Comparison of ENCODE assay signal across 11 mouse cellular contexts in genomic region chr13:35815782-35816368, GRCm38 (mm10).
A peak's percentile ranks its signal among the peaks of the same experiment; 100 is the strongest.
DNase-seq lines count a peak whose midpoint lies in the region; ATAC-seq and TF ChIP-seq lines count a peak whose summit lies in the region.
"Had no signal": no experiment of that assay in that cellular context is flagged by ENCODE, and none has a peak within 500 bp of the region (broad histone marks: within the 10 kb centered on the region; RNA-seq: fewer than 3 reads in every experiment).

No protein-coding gene starts in this region.

- peaks cover 0 to 34% of the 10 kb centered on the region in 2 experiments for H3K36me3 ChIP-seq in CH12.LX (replicated peaks in 1 of 2; ENCODE audit: control insufficient read depth in 1 of 2, insufficient read depth in 1 of 2, low read length in 1 of 2)
- H3K36me3 ChIP-seq in heart, embryonic 13.5 days: peaks cover 43% of the 10 kb centered on the region
- peaks cover 42% of the 10 kb centered on the region for H3K36me3 ChIP-seq in limb, embryonic 13.5 days
- H3K36me3 ChIP-seq in forebrain, embryonic 16.5 days (ENCODE audit: control insufficient read depth, insufficient read depth): no peaks in the 10 kb centered on the region
- H3K36me3 ChIP-seq in forebrain, embryonic 14.5 days (ENCODE audit: control insufficient read depth, insufficient read depth, low read length): 0 out of 2 replicates have a peak, but pooled peaks cover 4% of the 10 kb centered on the region
- no peaks in the 10 kb centered on the region for H3K36me3 ChIP-seq in midbrain, embryonic 16.5 days (ENCODE audit: control insufficient read depth, insufficient read depth, low read length)

- no peak for ATAC-seq in heart, embryonic 13.5 days (ENCODE audit: extremely low read depth, insufficient number of reproducible peaks, low FRiP score, low TSS enrichment)
- peak; percentile 35 for ATAC-seq in limb, embryonic 13.5 days (ENCODE audit: low FRiP score, low read depth)
- no peak for ATAC-seq in forebrain, embryonic 16.5 days
- ATAC-seq in forebrain, embryonic 14.5 days: no peak
- no peak for ATAC-seq in midbrain, embryonic 16.5 days
- ATAC-seq: hindbrain, embryonic 16.5 days had no signal

- no peak for TF ChIP-seq RAD21 in CH12.LX (IDR thresholded peaks at IDR 0.05; ENCODE audit: low read depth, low read length)

- H3K9me3 ChIP-seq in CH12.LX (replicated peaks; ENCODE audit: low read length): no peaks in the 10 kb centered on the region
- H3K9me3 ChIP-seq in heart, embryonic 13.5 days: no peaks in the 10 kb centered on the region
- H3K9me3 ChIP-seq in limb, embryonic 13.5 days: no peaks in the 10 kb centered on the region
- no peaks in the 10 kb centered on the region for H3K9me3 ChIP-seq in forebrain, embryonic 16.5 days (ENCODE audit: control insufficient read depth, low read length)
- H3K9me3 ChIP-seq in forebrain, embryonic 14.5 days (replicated peaks; ENCODE audit: control insufficient read depth, low read length): no peaks in the 10 kb centered on the region
- no peaks in the 10 kb centered on the region for H3K9me3 ChIP-seq in midbrain, embryonic 16.5 days (replicated peaks; ENCODE audit: control insufficient read depth, low read length, poor library complexity, severe bottlenecking)
- H3K9me3 ChIP-seq: embryonic facial prominence, embryonic 12.5 days; lung, embryonic 15.5 days had no signal

- no peak for TF ChIP-seq EP300 in CH12.LX (IDR thresholded peaks at IDR 0.05; ENCODE audit: low read length)

- in situ Hi-C loops in CH12.LX (cut with MboI; ENCODE audit: low pct_ligation_motif_present, low pct_unique_long_range_greater_than_20kb, low sequenced_read_pairs): no loop called here

- H3K27ac ChIP-seq in CH12.LX (ENCODE audit: insufficient read depth, low read depth): peak overlapping the region; percentile 79
- peak overlapping the region; percentile 63 for H3K27ac ChIP-seq in heart, embryonic 13.5 days (replicated peaks)
- H3K27ac ChIP-seq in limb, embryonic 13.5 days: no peak overlapping the region
- H3K27ac ChIP-seq in forebrain, embryonic 16.5 days (ENCODE audit: low read length): no peak overlapping the region
- no peak overlapping the region for H3K27ac ChIP-seq in forebrain, embryonic 14.5 days (ENCODE audit: low read depth, low read length)
- no peak overlapping the region for H3K27ac ChIP-seq in midbrain, embryonic 16.5 days (ENCODE audit: low read length)
- H3K27ac ChIP-seq: embryonic facial prominence, embryonic 12.5 days; lung, embryonic 15.5 days had no signal

- H3K4me1 ChIP-seq in CH12.LX (ENCODE audit: control insufficient read depth in 1 of 2, insufficient read depth in 2 of 2): peaks cover 40 to 86% of the 10 kb centered on the region in 2 experiments
- H3K4me1 ChIP-seq in heart, embryonic 13.5 days: peaks cover 67% of the 10 kb centered on the region
- peaks cover 57% of the 10 kb centered on the region for H3K4me1 ChIP-seq in limb, embryonic 13.5 days
- peaks cover 7% of the 10 kb centered on the region; the same call in 1 of the 2 replicates for H3K4me1 ChIP-seq in forebrain, embryonic 16.5 days (replicated peaks; ENCODE audit: control insufficient read depth, insufficient read depth, low read length)
- peaks cover 6% of the 10 kb centered on the region; the same call in 1 of the 2 replicates for H3K4me1 ChIP-seq in forebrain, embryonic 14.5 days (ENCODE audit: control insufficient read depth, insufficient read depth, low read length)
- no peaks in the 10 kb centered on the region for H3K4me1 ChIP-seq in midbrain, embryonic 16.5 days (ENCODE audit: control insufficient read depth, insufficient read depth, low read length)

- dilution Hi-C loops in CH12.LX (cut with MboI; ENCODE audit: extremely low pct_ligation_motif_present, extremely low pct_unique_long_range_greater_than_20kb, low sequenced_read_pairs): no loop called here

- peak; percentile 24 to 26 for DNase-seq in cerebellum, postnatal 36 days
- DNase-seq in cerebellum, postnatal 4 days (ENCODE audit: low spot score in 2 of 2): no peak
- no peak for DNase-seq in CH12.LX (ENCODE audit: extremely low read depth)
- no peak for DNase-seq in forebrain, embryonic 14.5 days (ENCODE audit: low spot score)

- H3K9ac ChIP-seq in CH12.LX (ENCODE audit: insufficient read depth, low read depth): peak overlapping the region; percentile 59
- no peak overlapping the region for H3K9ac ChIP-seq in heart, embryonic 13.5 days
- H3K9ac ChIP-seq in limb, embryonic 13.5 days: no peak overlapping the region
- no peak overlapping the region for H3K9ac ChIP-seq in forebrain, embryonic 16.5 days (replicated peaks; ENCODE audit: low read depth, low read length)
- no peak overlapping the region for H3K9ac ChIP-seq in forebrain, embryonic 14.5 days (ENCODE audit: low read length)
- H3K9ac ChIP-seq in midbrain, embryonic 16.5 days (ENCODE audit: low read depth, low read length): no peak overlapping the region
- H3K9ac ChIP-seq: embryonic facial prominence, embryonic 12.5 days; lung, embryonic 15.5 days had no signal

- 64% methylated on average over 16 of the region's 16 CpGs for WGBS in heart, embryonic 13.5 days
- WGBS in limb, embryonic 13.5 days: 68% methylated on average over 16 of the region's 16 CpGs
- 84% methylated on average over 16 of the region's 16 CpGs for WGBS in forebrain, embryonic 16.5 days
- 89% methylated on average over 16 of the region's 16 CpGs for WGBS in forebrain, embryonic 14.5 days
- 91% methylated on average over 16 of the region's 16 CpGs for WGBS in midbrain, embryonic 16.5 days

- H3K27me3 ChIP-seq in CH12.LX (replicated peaks): no peaks in the 10 kb centered on the region
- H3K27me3 ChIP-seq in heart, embryonic 13.5 days (replicated peaks): no peaks in the 10 kb centered on the region
- no peaks in the 10 kb centered on the region for H3K27me3 ChIP-seq in limb, embryonic 13.5 days
- H3K27me3 ChIP-seq in forebrain, embryonic 16.5 days (replicated peaks; ENCODE audit: control insufficient read depth, insufficient read depth, low read length): no peaks in the 10 kb centered on the region
- H3K27me3 ChIP-seq in forebrain, embryonic 14.5 days (replicated peaks; ENCODE audit: control insufficient read depth, insufficient read depth, low read length): no peaks in the 10 kb centered on the region
- H3K27me3 ChIP-seq in midbrain, embryonic 16.5 days (ENCODE audit: control insufficient read depth, insufficient read depth, low read depth, low read length): no peaks in the 10 kb centered on the region
- H3K27me3 ChIP-seq: embryonic facial prominence, embryonic 12.5 days; lung, embryonic 15.5 days had no signal

- H3K79me2 ChIP-seq in CH12.LX (replicated peaks; ENCODE audit: control insufficient read depth, extremely low read depth, insufficient read depth, poor library complexity, severe bottlenecking): peaks cover 27% of the 10 kb centered on the region

- TF ChIP-seq CTCF in CH12.LX (conservative IDR thresholded peaks at IDR 0.05 in 1 of 2, IDR thresholded peaks at IDR 0.05 in 1 of 2; ENCODE audit: low read depth in 2 of 2, low read length in 2 of 2): no peak

- peak overlapping the region in 1 of 3 experiments; percentile 3 for H3K4me3 ChIP-seq in CH12.LX (replicated peaks in 1 of 3; ENCODE audit: low read depth in 2 of 3, low read length in 2 of 3, poor library complexity in 1 of 3)
- H3K4me3 ChIP-seq in heart, embryonic 13.5 days: no peak overlapping the region
- H3K4me3 ChIP-seq in limb, embryonic 13.5 days: no peak overlapping the region
- H3K4me3 ChIP-seq in forebrain, embryonic 16.5 days (replicated peaks; ENCODE audit: low read length): no peak overlapping the region
- H3K4me3 ChIP-seq in forebrain, embryonic 14.5 days (ENCODE audit: low read depth, low read length): no peak overlapping the region
- no peak overlapping the region for H3K4me3 ChIP-seq in midbrain, embryonic 16.5 days (ENCODE audit: low read depth, low read length)
- H3K4me3 ChIP-seq: embryonic facial prominence, embryonic 12.5 days; lung, embryonic 15.5 days had no signal

- TF ChIP-seq POLR2A in CH12.LX (IDR thresholded peaks at IDR 0.05; ENCODE audit: low read depth, low read length): peak; percentile 29; the same call in 1 of the 2 replicates

- H3K4me2 ChIP-seq in CH12.LX (ENCODE audit: insufficient read depth, low read depth, poor library complexity, severe bottlenecking): peak overlapping the region; percentile 81
- H3K4me2 ChIP-seq in heart, embryonic 13.5 days: peak overlapping the region; percentile 28; the same call in 1 of the 2 replicates
- no peak overlapping the region for H3K4me2 ChIP-seq in limb, embryonic 13.5 days (replicated peaks)
- H3K4me2 ChIP-seq in forebrain, embryonic 16.5 days (ENCODE audit: low read length): no peak overlapping the region
- no peak overlapping the region for H3K4me2 ChIP-seq in forebrain, embryonic 14.5 days (ENCODE audit: low read length)
- H3K4me2 ChIP-seq in midbrain, embryonic 16.5 days (ENCODE audit: low read length): no peak overlapping the region
- H3K4me2 ChIP-seq: embryonic facial prominence, embryonic 12.5 days; lung, embryonic 15.5 days had no signal

TF ChIP-seq in CH12.LX, 34 proteins besides CTCF, POLR2A, EP300 and RAD21 (continues in another document):
- no peak for TF ChIP-seq ZMIZ1 (IDR thresholded peaks at IDR 0.05; ENCODE audit: low read depth, low read length)
- no peak for TF ChIP-seq JUND (conservative IDR thresholded peaks at IDR 0.05; ENCODE audit: low read depth, low read length)
- TF ChIP-seq UBTF (IDR thresholded peaks at IDR 0.05; ENCODE audit: low read depth, low read length): no peak
- no peak for TF ChIP-seq MAFK (IDR thresholded peaks at IDR 0.05; ENCODE audit: insufficient replicate concordance, low read length)
- no peak for TF ChIP-seq MEF2A (IDR thresholded peaks at IDR 0.05; ENCODE audit: borderline replicate concordance, low read depth, low read length)
- TF ChIP-seq RCOR1 (conservative IDR thresholded peaks at IDR 0.05; ENCODE audit: low read depth, low read length): no peak
- no peak for TF ChIP-seq TCF12 (IDR thresholded peaks at IDR 0.05; ENCODE audit: low read depth, low read length)
- TF ChIP-seq USF2 (conservative IDR thresholded peaks at IDR 0.05; ENCODE audit: low read depth, low read length): no peak
- no peak for TF ChIP-seq NRF1 (IDR thresholded peaks at IDR 0.05; ENCODE audit: low read depth, low read length)
- peak; percentile 79 for TF ChIP-seq BHLHE40 (IDR thresholded peaks at IDR 0.05; ENCODE audit: low read depth, low read length)
- TF ChIP-seq ETS1 (conservative IDR thresholded peaks at IDR 0.05; ENCODE audit: low read depth, low read length): no peak
- peak; percentile 49; the same call in 1 of the 2 replicates for TF ChIP-seq SIN3A (IDR thresholded peaks at IDR 0.05; ENCODE audit: low read length)
- peak; percentile 82 for TF ChIP-seq MAX (IDR thresholded peaks at IDR 0.05; ENCODE audit: low read length)
- no peak for TF ChIP-seq NELFE (IDR thresholded peaks at IDR 0.05; ENCODE audit: low read depth, low read length)
- TF ChIP-seq POLR2AphosphoS2 (IDR thresholded peaks at IDR 0.05; ENCODE audit: low read depth, low read length): no peak
- TF ChIP-seq IRF4 (IDR thresholded peaks at IDR 0.05; ENCODE audit: low read depth, low read length): 0 out of 2 replicates have a peak, but pooled peaks have one; percentile 23
- no peak for TF ChIP-seq ELF1 (IDR thresholded peaks at IDR 0.05; ENCODE audit: low read depth, low read length)
- TF ChIP-seq HCFC1 (IDR thresholded peaks at IDR 0.05; ENCODE audit: low read depth, low read length): no peak

Comparison
In these comparisons a context has a peak if more than half of its experiments do, and no peak if none do; other contexts are left out.
1. DNase-seq: peak in cerebellum, postnatal 36 days (2 of 2); none in cerebellum, postnatal 4 days (0 of 2), CH12.LX (single experiment) and forebrain, embryonic 14.5 days (single experiment).
2. H3K27ac ChIP-seq: peak in CH12.LX (single experiment) and heart, embryonic 13.5 days (single experiment); none in limb, embryonic 13.5 days (single experiment), forebrain, embryonic 16.5 days (single experiment), forebrain, embryonic 14.5 days (single experiment) and midbrain, embryonic 16.5 days (single experiment).
3. H3K4me2 ChIP-seq: peak in CH12.LX (single experiment) and heart, embryonic 13.5 days (single experiment); none in limb, embryonic 13.5 days (single experiment), forebrain, embryonic 16.5 days (single experiment), forebrain, embryonic 14.5 days (single experiment) and midbrain, embryonic 16.5 days (single experiment).